Mouse (Mus musculus) heart, postnatal 0 days (tissue): ENCODE results near the gene Stx17. TPM values are rescaled to one million over a fixed set of nuclear protein-coding genes. Genes with fewer than 3 reads are reported as not detected.

Experiments
- ATAC-seq: fragments of 200-750 bp; cut with Nextera tagmentation; 2 replicates; pipeline ENCODE4 v1.8.0; 2017; ENCODE audit warnings: low read depth, moderate number of reproducible peaks, moderate library complexity; ENCODE audit not compliant: insufficient read depth
- DNase-seq: peaks from one replicate; pipeline ENCODE4 v3.0.0-alpha.2; 2016; ENCODE audit warnings: low spot score
- H3K27ac ChIP-seq: fragments of 300-500 bp; sonication (generic); 2 replicates; pipeline ENCODE4 v1.5.1; 2014; ENCODE audit warnings: low read depth, mild to moderate bottlenecking
- H3K27me3 ChIP-seq: fragments of 300-500 bp; sonication (generic); 2 replicates; pipeline ENCODE4 v1.6.1; 2014; ENCODE audit warnings: low read length, mixed read lengths; ENCODE audit not compliant: control insufficient read depth, insufficient read depth
- H3K36me3 ChIP-seq: fragments of 300-500 bp; sonication (generic); replicated peaks from 2 replicates; pipeline ENCODE4 v1.6.1; 2014; ENCODE audit warnings: low read length, mixed read lengths; ENCODE audit not compliant: control insufficient read depth, insufficient read depth
- H3K4me1 ChIP-seq: fragments of 300-500 bp; sonication (generic); 2 replicates; pipeline ENCODE4 v1.6.1; 2014; ENCODE audit warnings: antibody characterized with exemption; ENCODE audit not compliant: control insufficient read depth, insufficient read depth
- H3K4me2 ChIP-seq: fragments of 300-500 bp; sonication (generic); 2 replicates; pipeline ENCODE4 v1.6.1; 2014; ENCODE audit warnings: low read depth, mild to moderate bottlenecking, low read length, moderate library complexity
- H3K4me3 ChIP-seq: fragments of 300-500 bp; sonication (generic); 2 replicates; pipeline ENCODE4 v1.5.1; 2014; ENCODE audit warnings: low read depth, low read length
- H3K9ac ChIP-seq: fragments of 300-500 bp; sonication (generic); replicated peaks from 2 replicates; pipeline ENCODE4 v1.6.1; 2014; ENCODE audit warnings: low read depth, low read length, mixed read lengths
- H3K9me3 ChIP-seq: fragments of 300-500 bp; sonication (generic); replicated peaks from 2 replicates; pipeline ENCODE4 v1.6.1; 2016; ENCODE audit warnings: low read length; ENCODE audit not compliant: control insufficient read depth
- CTCF ChIP-seq: IDR thresholded peaks from 2 replicates; pipeline ENCODE4 v1.5.1; 2016; ENCODE audit warnings: antibody characterized with exemption, control low read depth, low read depth
- EP300 ChIP-seq: IDR thresholded peaks from 2 replicates; pipeline ENCODE4 v1.6.1; 2016; ENCODE audit warnings: antibody characterized with exemption, low read depth
- WGBS: fragments of 180-500 bp; shearing (Covaris S2); extraction: QIAGEN DNeasy Blood & Tissue Kit; methylation state at CpG from one replicate; pipeline ENCODE4 v1.1.7; 2014; 5-methylcytosine and 5-hydroxymethylcytosine counted together
- microRNA counts: library from miRNA; unstranded; fragments of <30 nt; microRNA quantifications from one replicate; lab custom pipeline; 2015
- microRNA-seq: library from miRNA; unstranded; fragments of <30 nt; microRNA quantifications from one replicate; pipeline ENCODE4, GENCODE M21; 2016
- polyA plus RNA-seq: library from polyadenylated mRNA; unstranded; fragments of >200 nt; fragmentation: Nextera tagmentation; extraction: Ambion mirVana; gene quantifications from 2 replicates; pipeline ENCODE4 v1.2.1, GENCODE M21; 2015
- total RNA-seq: library from RNA; depleted of rRNA; stranded (reverse); fragments of >200 nt; gene quantifications from 2 replicates; pipeline ENCODE4 v1.2.3, GENCODE M21; 2014; ENCODE audit warnings: low replicate concordance; rRNA removed

The Stx17 gene
- total and polyA plus RNA-seq, 2 experiments from 2014 or later, result 8.3 to 22.9 TPM

GRCm38 (mm10) chr4:48198447-48198846 is 73.7 kb downstream of the Stx17 start:
- H3K4me2 ChIP-seq, result no peak overlapping the region
- no peak overlapping the region for H3K27ac ChIP-seq
- no peak overlapping the region for H3K9ac ChIP-seq
- ATAC-seq (no peak), DNase-seq (no peak)
- H3K4me1 ChIP-seq, result no peaks in the 10 kb centered on the region
- 67% methylated on average over 8 of the region's 8 CpGs for WGBS
- TF ChIP-seq EP300, result no peak
- TF ChIP-seq CTCF, result no peak
- no peaks in the 10 kb centered on the region for H3K9me3 ChIP-seq
- no peaks in the 10 kb centered on the region for H3K27me3 ChIP-seq
- H3K36me3 ChIP-seq, result peaks cover 24% of the 10 kb centered on the region
- H3K4me3 ChIP-seq, result no peak overlapping the region

GRCm38 (mm10) chr4:48203564-48203963 is 78.8 kb downstream of the Stx17 start:
- WGBS, result 92% methylated on average over 4 of the region's 4 CpGs
- no peak for DNase-seq
- Histone ChIP-seq H3K27me3 (no peaks in the 10 kb centered on the region), H3K9ac (no peak overlapping the region), H3K4me2 (no peak overlapping the region), H3K9me3 (no peaks in the 10 kb centered on the region), H3K4me3 (no peak overlapping the region), H3K27ac (no peak overlapping the region), H3K36me3 (peaks cover 15% of the 10 kb centered on the region), H3K4me1 (no peaks in the 10 kb centered on the region)
- no peak for ATAC-seq
- TF ChIP-seq CTCF (no peak), EP300 (no peak)

- DNase-seq (peak; percentile 46), ATAC-seq (peak; percentile 58; the same call in 1 of the 2 replicates)
- peak; percentile 97 for TF ChIP-seq CTCF
- no peak for TF ChIP-seq EP300
- Histone ChIP-seq H3K4me1 (no peaks in the 10 kb centered on the region), H3K36me3 (no peaks in the 10 kb centered on the region), H3K4me2 (no peak overlapping the region), H3K4me3 (no peak overlapping the region), H3K27me3 (no peaks in the 10 kb centered on the region), H3K9me3 (no peaks in the 10 kb centered on the region), H3K27ac (no peak overlapping the region), H3K9ac (no peak overlapping the region)
- 22% methylated on average over 2 of the region's 2 CpGs for WGBS
Observed at GRCm38 (mm10) chr4:48225173-48225572, 100.5 kb downstream of the Stx17 start.

- TF ChIP-seq CTCF (no peak), EP300 (no peak)
- Histone ChIP-seq H3K36me3 (no peaks in the 10 kb centered on the region), H3K27ac (no peak overlapping the region), H3K27me3 (no peaks in the 10 kb centered on the region), H3K4me3 (no peak overlapping the region), H3K9ac (no peak overlapping the region), H3K4me2 (no peak overlapping the region), H3K4me1 (no peaks in the 10 kb centered on the region), H3K9me3 (no peaks in the 10 kb centered on the region)
- ATAC-seq (no peak), DNase-seq (no peak)
- WGBS, result 37% methylated on average over 3 of the region's 3 CpGs
Observed at GRCm38 (mm10) chr4:48225604-48226003, 100.9 kb downstream of the Stx17 start.

- no peaks in the 10 kb centered on the region for H3K4me1 ChIP-seq
- no peak overlapping the region for H3K4me2 ChIP-seq
- TF ChIP-seq EP300 (no peak), CTCF (no peak)
- no peaks in the 10 kb centered on the region for H3K27me3 ChIP-seq
- no peaks in the 10 kb centered on the region for H3K36me3 ChIP-seq
- H3K9me3 ChIP-seq, result no peaks in the 10 kb centered on the region
- ATAC-seq (no peak), DNase-seq (no peak)
- H3K9ac ChIP-seq, result no peak overlapping the region
- no peak overlapping the region for H3K27ac ChIP-seq
- 35% methylated on average over 3 of the region's 3 CpGs for WGBS
- H3K4me3 ChIP-seq, result no peak overlapping the region
Observed at GRCm38 (mm10) chr4:48226800-48227199, 102.1 kb downstream of the Stx17 start.

MicroRNAs within 50 kb of the gene (microRNA counts, 519-probe panel; counts per million panel counts)
- not detected for microRNA mmu-miR-1958 (lab: Ali Mortazavi, UCI)

Small RNA genes lying within 50 kb of the gene (microRNA-seq; reads per million reads assigned to microRNA genes)
- gene Mir1958, result not detected

Other genes with a start within 250 kb of the Stx17 start
- gene Nr4a3, start 79.8 kb upstream of the Stx17 start, total RNA-seq, result 5.0 and 5.3 TPM in 2 replicates
- gene Nr4a3, start 79.8 kb upstream of the Stx17 start, polyA plus RNA-seq, result 0.14 and 0.30 TPM in 2 replicates
- 14.1 and 14.3 TPM in 2 replicates for gene Erp44, start 154.6 kb downstream of the Stx17 start, total RNA-seq
- 40.9 and 45.8 TPM in 2 replicates for gene Erp44, start 154.6 kb downstream of the Stx17 start, polyA plus RNA-seq
- 4.3 and 4.4 TPM in 2 replicates for gene Invs, start 154.8 kb downstream of the Stx17 start, total RNA-seq
- 1.6 and 2.1 TPM in 2 replicates for gene Invs, start 154.8 kb downstream of the Stx17 start, polyA plus RNA-seq